Mouse (Mus musculus): Measurements from ENCODE around the gene Prr3. TPM values are rescaled to one million over a fixed set of nuclear protein-coding genes. Genes with fewer than 3 reads are reported as not detected.
"Not testable (repeated sequence)": the region's sequence is repeated elsewhere in the genome, so short reads cannot be mapped to it uniquely, and the experiment has no call there.

Gene Prr3
- polyA plus RNA-seq, 1 experiment from 2014 or later, result 92.2 TPM

GRCm38 (mm10) chr17:36019519-36019918, 39.5 kb upstream of the Prr3 start:
- Histone ChIP-seq H3K27ac (replicated peaks) (no peak overlapping the region), H3K9me3 (no peaks in the 10 kb centered on the region), H3K4me3 (no peak overlapping the region), H3K9ac (replicated peaks) (no peak overlapping the region), H3K4me1 (no peaks in the 10 kb centered on the region), H3K27me3 (no peaks in the 10 kb centered on the region), H3K36me3 (peaks cover 8% of the 10 kb centered on the region; the same call in 1 of the 2 replicates), H3K4me2 (replicated peaks) (no peak overlapping the region)
- WGBS, result 71% methylated on average over 3 of the region's 3 CpGs
- no peak for ATAC-seq (replicated peaks)

- Histone ChIP-seq H3K4me2 (replicated peaks) (no peak overlapping the region), H3K4me3 (no peak overlapping the region), H3K9ac (replicated peaks) (no peak overlapping the region), H3K27me3 (no peaks in the 10 kb centered on the region), H3K27ac (replicated peaks) (no peak overlapping the region), H3K4me1 (no peaks in the 10 kb centered on the region), H3K36me3 (peaks cover 13% of the 10 kb centered on the region), H3K9me3 (no peaks in the 10 kb centered on the region)
- 71% methylated on average over 2 of the region's 2 CpGs for WGBS
- no peak for ATAC-seq (replicated peaks)
These were observed 38.9 kb upstream of the Prr3 start for GRCm38 (mm10) chr17:36018979-36019378.

- H3K4me3 ChIP-seq, result no peak overlapping the region
- 90% methylated on average over 5 of the region's 5 CpGs for WGBS
- H3K9me3 ChIP-seq, result no peaks in the 10 kb centered on the region
- no peak overlapping the region for H3K4me2 ChIP-seq (replicated peaks)
- ATAC-seq (replicated peaks), result no peak
- H3K4me1 ChIP-seq, result no peaks in the 10 kb centered on the region
- H3K27me3 ChIP-seq, result no peaks in the 10 kb centered on the region
- H3K27ac ChIP-seq (replicated peaks), result no peak overlapping the region
- H3K36me3 ChIP-seq, result peaks cover 13% of the 10 kb centered on the region
- no peak overlapping the region for H3K9ac ChIP-seq (replicated peaks)
These were observed 37.0 kb upstream of the Prr3 start for GRCm38 (mm10) chr17:36017046-36017445.

- Histone ChIP-seq H3K27ac (replicated peaks) (no peak overlapping the region), H3K36me3 (peaks cover 13% of the 10 kb centered on the region), H3K4me3 (no peak overlapping the region), H3K27me3 (no peaks in the 10 kb centered on the region), H3K9ac (replicated peaks) (no peak overlapping the region), H3K4me1 (no peaks in the 10 kb centered on the region), H3K4me2 (replicated peaks) (no peak overlapping the region), H3K9me3 (no peaks in the 10 kb centered on the region)
- WGBS, result 96% methylated on average over 5 of the region's 5 CpGs
- no peak for ATAC-seq (replicated peaks)
These were observed 34.9 kb upstream of the Prr3 start for GRCm38 (mm10) chr17:36014977-36015376.

GRCm38 (mm10) chr17:36004409-36004808, 24.4 kb upstream of the Prr3 start:
- H3K4me1 ChIP-seq; H3K4me2 ChIP-seq (replicated peaks); H3K27ac ChIP-seq (replicated peaks); ATAC-seq (replicated peaks); H3K9ac ChIP-seq (replicated peaks); H3K36me3 ChIP-seq; H3K27me3 ChIP-seq; H3K4me3 ChIP-seq; H3K9me3 ChIP-seq: not testable (repeated sequence)
- WGBS, result 93% methylated on average over 7 of the region's 7 CpGs

- H3K9me3 ChIP-seq, result no peaks in the 10 kb centered on the region
- no peaks in the 10 kb centered on the region for H3K27me3 ChIP-seq
- no peak for ATAC-seq (replicated peaks)
- no peaks in the 10 kb centered on the region for H3K4me1 ChIP-seq
- H3K4me3 ChIP-seq, result no peak overlapping the region
- no peak overlapping the region for H3K9ac ChIP-seq (replicated peaks)
- H3K36me3 ChIP-seq, result no peaks in the 10 kb centered on the region
- 96% methylated on average over 7 of the region's 7 CpGs for WGBS
- no peak overlapping the region for H3K4me2 ChIP-seq (replicated peaks)
- no peak overlapping the region for H3K27ac ChIP-seq (replicated peaks)
These were observed 23.3 kb upstream of the Prr3 start for GRCm38 (mm10) chr17:36003331-36003730.

GRCm38 (mm10) chr17:36001966-36002365, 21.9 kb upstream of the Prr3 start:
- H3K36me3 ChIP-seq, result no peaks in the 10 kb centered on the region
- H3K4me1 ChIP-seq, result peaks cover 8% of the 10 kb centered on the region; the same call in 1 of the 2 replicates
- ATAC-seq (replicated peaks), result no peak
- no peaks in the 10 kb centered on the region for H3K27me3 ChIP-seq
- no peak overlapping the region for H3K4me2 ChIP-seq (replicated peaks)
- no peak overlapping the region for H3K4me3 ChIP-seq
- no peak overlapping the region for H3K27ac ChIP-seq (replicated peaks)
- H3K9ac ChIP-seq (replicated peaks), result no peak overlapping the region
- no peaks in the 10 kb centered on the region for H3K9me3 ChIP-seq
- 97% methylated on average over 6 of the region's 6 CpGs for WGBS

- WGBS, result 96% methylated on average over 12 of the region's 12 CpGs
- ATAC-seq (replicated peaks), result no peak
These were observed 21.3 kb upstream of the Prr3 start for GRCm38 (mm10) chr17:36001121-36001897.

GRCm38 (mm10) chr17:36000349-36000748, 20.3 kb upstream of the Prr3 start:
- no peaks in the 10 kb centered on the region for H3K9me3 ChIP-seq
- H3K36me3 ChIP-seq, result no peaks in the 10 kb centered on the region
- H3K4me2 ChIP-seq (replicated peaks), result no peak overlapping the region
- no peak for ATAC-seq (replicated peaks)
- WGBS, result 88% methylated on average over 4 of the region's 4 CpGs
- H3K27me3 ChIP-seq, result no peaks in the 10 kb centered on the region
- H3K9ac ChIP-seq (replicated peaks), result no peak overlapping the region
- H3K4me1 ChIP-seq, result peaks cover 21% of the 10 kb centered on the region
- H3K27ac ChIP-seq (replicated peaks), result no peak overlapping the region
- H3K4me3 ChIP-seq, result no peak overlapping the region

More at GRCm38 (mm10) chr17:36001121-36001897, 21.3 kb upstream of the Prr3 start:
- Histone ChIP-seq H3K4me3 (no peak overlapping the region), H3K9ac (replicated peaks) (no peak overlapping the region), H3K36me3 (no peaks in the 10 kb centered on the region), H3K9me3 (no peaks in the 10 kb centered on the region), H3K4me2 (replicated peaks) (no peak overlapping the region), H3K4me1 (peaks cover 14% of the 10 kb centered on the region; the same call in 1 of the 2 replicates), H3K27me3 (no peaks in the 10 kb centered on the region), H3K27ac (replicated peaks) (no peak overlapping the region)

GRCm38 (mm10) chr17:35999356-35999755, 19.3 kb upstream of the Prr3 start:
- no peak overlapping the region for H3K4me3 ChIP-seq
- no peak overlapping the region for H3K27ac ChIP-seq (replicated peaks)
- no peak overlapping the region for H3K9ac ChIP-seq (replicated peaks)
- 91% methylated on average over 7 of the region's 7 CpGs for WGBS
- H3K9me3 ChIP-seq, result no peaks in the 10 kb centered on the region
- H3K4me1 ChIP-seq, result peaks cover 26% of the 10 kb centered on the region
- no peaks in the 10 kb centered on the region for H3K36me3 ChIP-seq
- ATAC-seq (replicated peaks), result no peak
- no peaks in the 10 kb centered on the region for H3K27me3 ChIP-seq
- H3K4me2 ChIP-seq (replicated peaks), result no peak overlapping the region

GRCm38 (mm10) chr17:35998545-35999305, 18.7 kb upstream of the Prr3 start:
- Histone ChIP-seq H3K4me1 (peaks cover 26% of the 10 kb centered on the region), H3K4me2 (replicated peaks) (no peak overlapping the region), H3K27ac (replicated peaks) (no peak overlapping the region), H3K9ac (replicated peaks) (no peak overlapping the region), H3K9me3 (no peaks in the 10 kb centered on the region), H3K4me3 (no peak overlapping the region), H3K36me3 (no peaks in the 10 kb centered on the region), H3K27me3 (no peaks in the 10 kb centered on the region)
- 86% methylated on average over 6 of the region's 6 CpGs for WGBS
- no peak for ATAC-seq (replicated peaks)

- 52% methylated on average over 12 of the region's 12 CpGs for WGBS
- Histone ChIP-seq H3K27ac (replicated peaks) (no peak overlapping the region), H3K9me3 (no peaks in the 10 kb centered on the region), H3K4me3 (no peak overlapping the region), H3K4me1 (peaks cover 26% of the 10 kb centered on the region), H3K27me3 (no peaks in the 10 kb centered on the region), H3K9ac (replicated peaks) (no peak overlapping the region), H3K36me3 (no peaks in the 10 kb centered on the region), H3K4me2 (replicated peaks) (no peak overlapping the region)
- ATAC-seq (replicated peaks), result no peak
These were observed 17.9 kb upstream of the Prr3 start for GRCm38 (mm10) chr17:35997713-35998510.

All from forebrain, embryonic 15.5 days (tissue).